Mouse (Mus musculus) lung, postnatal 0 days (tissue): ENCODE results near the gene Irf6.

ENCODE experiments used
- CTCF ChIP-seq: IDR thresholded peaks from 2 replicates; pipeline ENCODE4 v1.5.1; 2016; ENCODE audit warnings: antibody characterized with exemption, mild to moderate bottlenecking
- EP300 ChIP-seq: IDR thresholded peaks from 2 replicates; pipeline ENCODE4 v1.6.1; 2016; ENCODE audit warnings: antibody characterized with exemption, mild to moderate bottlenecking, control low read depth

DNA sequence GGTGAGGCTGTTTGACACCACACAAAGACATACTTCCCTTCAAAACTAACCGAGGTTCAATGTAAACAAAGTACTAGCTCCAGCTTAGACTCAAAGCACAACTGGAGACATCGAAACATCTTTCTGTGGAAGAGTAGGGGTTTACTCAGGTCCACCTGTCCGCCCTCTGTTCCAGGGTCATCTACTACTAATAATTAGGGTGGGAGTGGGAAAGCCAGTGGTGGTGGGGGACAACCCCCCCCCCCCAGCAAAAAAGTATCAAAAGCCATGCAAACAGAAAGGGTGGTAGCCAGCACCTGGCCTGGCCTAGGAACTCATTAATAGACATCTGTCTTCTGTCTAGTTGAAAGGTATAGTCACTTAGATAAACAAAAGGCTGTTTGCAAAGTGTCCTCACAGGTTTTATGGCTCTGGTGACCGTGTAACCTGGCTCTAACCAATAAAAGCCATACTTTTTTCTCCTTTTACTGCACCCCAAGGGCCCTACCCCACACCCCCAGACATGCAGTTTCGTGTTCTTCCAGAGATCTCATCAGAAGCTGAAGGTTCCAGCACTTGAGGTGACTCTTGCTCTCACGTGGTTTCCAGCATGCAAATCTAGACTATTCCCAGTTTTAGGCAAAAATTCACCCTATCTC is 21.5 kb upstream of the Irf6 start:
- no peak for TF ChIP-seq CTCF
- TF ChIP-seq EP300 = no peak
